Mouse (Mus musculus) ZHBTc4 (cell line): ENCODE measurements around the gene Trp53i13.

Experiments
- DNase-seq: peaks from one replicate; pipeline ENCODE4 v3.0.0-alpha.2; 2011; ENCODE audit warnings: low read depth, low spot score

Gene Trp53i13

DNA sequence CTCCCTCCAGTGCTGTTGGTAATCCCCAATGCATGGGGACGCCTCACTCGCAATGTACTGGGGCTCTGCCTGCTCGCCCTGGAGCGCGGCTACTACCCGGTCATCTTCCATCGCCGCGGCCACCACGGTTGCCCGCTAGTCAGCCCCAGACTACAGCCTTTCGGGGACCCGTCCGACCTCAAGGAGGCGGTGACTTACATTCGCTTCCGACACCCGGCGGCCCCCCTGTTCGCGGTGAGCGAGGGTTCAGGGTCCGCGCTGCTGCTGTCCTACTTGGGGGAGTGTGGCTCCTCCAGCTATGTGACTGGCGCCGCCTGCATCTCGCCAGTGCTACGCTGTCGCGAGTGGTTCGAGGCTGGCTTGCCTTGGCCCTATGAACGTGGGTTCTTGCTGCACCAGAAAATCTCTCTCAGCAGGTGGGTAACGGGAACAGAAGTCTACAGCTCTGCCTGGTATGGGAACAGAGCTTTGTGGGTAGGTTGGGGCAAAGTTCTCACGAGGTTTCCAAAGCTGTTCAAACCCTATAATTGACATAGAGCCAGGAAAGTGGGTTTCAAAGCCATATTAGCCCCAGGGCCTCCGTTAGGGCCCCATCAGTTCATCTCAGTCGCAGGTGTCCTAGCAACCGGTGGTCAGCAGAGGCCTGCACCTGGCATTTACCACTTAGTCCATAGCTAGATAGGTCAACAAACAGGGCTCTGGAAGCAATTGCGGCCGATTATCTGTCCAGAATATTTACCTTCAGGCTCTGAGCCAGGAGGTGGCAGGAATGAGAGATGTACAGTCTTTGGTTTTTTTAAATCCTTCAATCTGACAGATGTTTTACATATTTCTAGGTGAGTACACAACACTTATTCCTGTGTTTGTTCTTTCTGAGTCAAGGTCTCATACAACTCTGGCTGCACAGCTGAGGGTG, at the start of gene Trp53i13:
Gene Trp53i13 (minus strand): TSS at position 344 of the 916 bp plus-strand sequence.
- DNase-seq = peak; percentile 47

DNA sequence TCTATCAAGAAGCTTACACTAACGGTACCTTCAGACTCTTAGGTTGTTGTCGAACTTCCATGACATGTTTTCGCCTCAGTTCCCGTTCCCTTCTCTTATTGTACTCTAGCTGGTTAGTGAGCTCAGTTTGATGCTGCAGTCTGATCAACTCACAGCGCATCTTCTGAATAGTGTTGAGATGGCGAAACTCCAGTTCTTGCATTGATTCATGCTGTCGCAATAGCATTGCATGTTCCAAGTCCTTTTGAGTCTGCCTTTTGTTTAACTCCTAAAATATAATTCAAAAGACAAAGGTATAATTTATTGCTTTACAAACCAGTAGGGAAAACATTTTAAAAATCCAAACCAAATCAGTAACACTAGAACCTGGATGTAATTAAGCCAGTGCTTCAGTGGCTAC, 29.5 kb upstream of the Trp53i13 start:
- DNase-seq = no peak

DNA sequence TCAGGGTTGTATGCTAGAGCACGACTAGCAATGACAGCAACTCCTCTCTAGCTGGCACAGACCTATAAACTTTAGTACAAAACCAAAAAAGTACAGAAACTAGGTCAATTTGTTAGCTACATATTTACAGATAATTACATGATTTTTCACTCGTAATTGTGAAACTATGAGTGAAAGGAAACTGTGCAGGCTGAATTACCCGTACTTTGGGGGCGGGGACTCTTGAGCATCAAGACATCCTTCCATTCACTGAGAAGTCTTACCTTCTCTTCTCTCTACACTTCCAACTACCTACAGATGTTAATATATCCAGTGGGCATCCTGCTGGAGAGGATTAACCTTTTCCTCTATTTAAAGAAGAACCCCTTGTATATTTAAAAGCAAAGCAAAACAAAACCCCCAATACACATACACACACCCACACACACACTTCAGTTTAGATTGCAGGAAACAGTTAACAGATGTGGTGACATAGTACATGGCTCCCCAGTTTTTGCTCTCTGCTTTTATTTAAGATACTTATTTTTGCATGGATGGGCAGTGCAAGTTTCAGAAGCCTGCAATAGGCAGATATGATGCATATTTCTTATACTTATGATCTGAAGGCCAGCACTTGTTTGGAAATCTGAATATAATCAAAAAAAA, 16.5 kb upstream of the Trp53i13 start:
- DNase-seq = no peak

GRCm38 (mm10) chr11:77530862-77531261, 15.1 kb upstream of the Trp53i13 start:
- no peak for DNase-seq

GRCm38 (mm10) chr11:77529644-77530043, 13.9 kb upstream of the Trp53i13 start:
- DNase-seq = no peak

- peak; percentile 36 for DNase-seq
These were observed 12.6 kb upstream of the Trp53i13 start for GRCm38 (mm10) chr11:77528420-77528819.

DNA sequence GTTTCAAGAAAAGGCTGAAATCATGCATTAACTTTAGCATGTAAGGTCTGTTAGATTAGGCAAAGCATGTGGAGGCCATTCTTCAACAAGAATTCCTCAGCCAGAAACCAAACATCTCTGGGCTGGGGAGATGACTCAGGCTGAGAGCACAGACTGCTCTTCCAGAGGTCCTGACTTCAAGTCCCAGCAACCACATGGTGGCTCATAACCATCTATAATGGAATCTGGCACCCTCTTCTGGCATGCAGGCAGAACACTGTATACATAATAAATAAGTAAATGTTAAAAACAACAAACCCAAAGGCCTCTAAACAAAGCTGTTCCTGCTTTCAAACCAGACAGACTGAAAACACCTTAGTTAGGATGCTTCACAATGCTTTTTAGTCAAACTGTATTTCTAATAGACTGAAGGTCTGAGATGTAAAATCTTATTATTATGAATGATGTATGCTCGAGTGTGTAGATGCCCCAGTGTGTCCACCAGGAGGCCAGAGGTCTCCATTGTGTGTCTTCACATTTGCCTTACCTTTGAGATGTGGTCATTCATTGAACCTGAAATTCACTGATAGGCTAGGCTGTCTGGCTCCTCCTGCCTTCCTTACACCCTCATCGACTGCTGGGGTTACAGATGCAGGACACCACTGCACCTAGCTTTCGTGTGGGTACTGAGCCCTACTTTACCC, 10.2 kb upstream of the Trp53i13 start:
- no peak for DNase-seq

- DNase-seq = no peak
These were observed 5.1 kb upstream of the Trp53i13 start for GRCm38 (mm10) chr11:77520601-77521529.

- no peak for DNase-seq
These were observed 3.3 kb upstream of the Trp53i13 start, which contains the start of gene Gm10392 for GRCm38 (mm10) chr11:77519043-77519442. Gene Gm10392 (minus strand): TSS chr11:77519198.

DNA sequence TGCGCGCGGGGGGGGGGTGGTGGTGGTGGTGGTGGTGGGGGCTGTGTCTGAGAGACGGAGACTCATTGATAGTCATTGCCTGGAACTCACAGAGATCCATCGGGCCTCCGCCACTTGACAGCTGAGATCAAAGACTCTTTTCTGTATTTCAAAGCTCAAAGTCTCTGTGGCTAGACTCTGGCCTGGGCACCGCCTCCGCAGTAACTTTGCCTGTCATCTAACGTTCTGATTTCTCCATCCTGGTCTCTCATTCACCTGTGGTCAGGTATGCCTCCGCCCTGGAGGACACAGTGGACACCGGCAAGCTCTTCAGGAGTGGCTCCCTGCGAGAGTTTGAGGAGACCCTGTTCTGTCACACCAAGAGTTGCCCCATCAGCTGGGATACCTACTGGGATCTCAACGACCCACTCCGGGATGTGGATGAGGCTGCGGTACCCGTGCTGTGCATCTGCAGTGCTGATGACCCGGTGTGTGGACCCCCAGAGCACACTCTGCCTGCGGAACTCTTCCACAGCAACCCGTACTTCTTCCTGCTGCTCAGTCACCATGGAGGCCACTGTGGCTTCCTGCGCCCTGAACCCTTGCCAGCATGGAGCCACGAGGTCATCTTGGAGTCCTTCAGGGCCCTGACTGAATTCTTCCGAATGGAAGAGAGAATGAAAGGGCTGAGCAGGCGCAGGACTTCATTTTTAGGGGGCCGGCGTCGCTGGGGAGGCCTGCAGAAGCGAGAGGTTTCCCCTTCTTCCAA, 2.4 kb upstream of the Trp53i13 start:
- DNase-seq = no peak

DNA sequence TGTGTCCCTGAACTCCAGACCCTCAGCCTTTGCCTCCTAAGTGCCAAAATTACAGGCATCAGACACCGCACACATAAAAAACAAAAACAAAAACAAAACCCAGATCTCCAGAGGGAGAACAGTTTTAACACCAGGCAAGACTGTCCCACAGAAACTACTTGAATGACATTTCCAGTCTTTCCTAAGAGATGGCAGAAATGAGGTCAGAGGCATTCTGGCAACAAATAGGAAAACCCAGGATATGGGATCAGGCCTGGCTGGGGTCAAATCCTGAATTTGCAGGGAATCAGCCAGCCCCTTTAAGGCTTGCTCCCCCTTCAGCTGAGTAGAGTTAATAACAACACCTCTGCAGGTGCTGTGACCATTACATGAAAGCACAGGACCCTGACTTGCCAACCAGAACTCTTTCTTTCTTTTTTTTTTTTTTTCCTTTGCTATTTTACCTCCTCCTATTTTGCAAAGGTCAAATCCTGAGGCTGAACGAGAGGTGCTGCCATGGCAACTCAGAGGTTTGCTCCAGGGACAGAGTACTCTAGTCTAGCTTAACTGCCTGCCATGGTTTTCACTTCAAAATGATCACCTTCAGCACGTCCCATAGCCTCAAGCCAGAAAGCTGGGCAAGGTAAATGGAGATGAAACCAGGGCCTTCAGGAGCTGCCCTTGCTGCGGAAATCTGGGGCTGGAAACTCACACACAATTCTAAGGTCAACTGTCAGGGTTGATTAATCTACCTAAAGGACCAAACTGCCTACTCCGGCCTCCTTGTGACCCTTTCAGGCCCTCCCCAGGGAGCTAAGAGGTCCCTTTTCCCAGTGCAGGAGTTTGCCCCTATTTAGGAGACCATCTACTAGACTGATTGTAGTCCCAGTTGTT, 1.0 kb upstream of the Trp53i13 start:
- no peak for DNase-seq

DNA sequence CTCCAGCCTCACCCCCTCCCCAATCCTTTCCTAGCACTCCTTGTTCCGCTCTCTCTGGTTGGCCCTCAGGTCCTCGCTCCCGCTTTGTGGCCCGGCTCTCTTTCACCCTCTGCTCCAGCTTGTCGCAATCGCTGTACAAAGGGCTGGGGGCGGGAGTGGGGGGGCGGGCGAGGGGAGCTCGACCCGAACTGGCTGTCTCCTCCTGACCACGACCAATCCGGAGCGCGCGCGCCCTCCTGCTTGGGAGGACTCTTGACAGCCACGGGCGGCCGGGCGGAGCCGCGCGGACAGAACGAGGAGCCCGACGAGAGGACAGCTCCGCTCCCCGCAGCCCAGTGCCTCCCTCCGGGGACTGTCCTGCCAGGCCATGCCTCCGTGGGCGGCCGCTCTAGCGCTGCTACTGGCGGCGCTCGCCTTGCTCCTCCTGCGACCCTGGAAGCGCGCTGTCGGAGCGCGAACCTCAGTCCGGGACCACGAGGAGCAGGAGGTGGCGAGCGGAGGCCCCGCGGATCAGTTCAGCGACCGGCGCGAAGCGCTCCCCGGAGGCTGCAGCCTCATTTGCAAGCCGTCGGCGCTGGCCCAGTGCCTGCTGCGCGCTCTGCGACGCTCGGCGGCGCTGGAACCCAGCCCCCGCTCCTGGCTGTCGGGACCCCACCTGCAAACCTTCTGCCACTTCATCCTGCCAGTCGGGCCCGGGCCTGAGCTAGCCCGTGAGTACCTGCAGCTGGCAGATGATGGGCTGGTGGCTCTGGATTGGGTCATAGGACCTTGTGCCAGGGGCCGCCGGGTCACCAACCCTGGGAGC, 746 bp downstream of the Trp53i13 start, which contains the start of gene Abhd15:
Gene Abhd15 (plus strand): TSS at position 290 of the 805 bp plus-strand sequence.
- DNase-seq = peak; percentile 83

DNA sequence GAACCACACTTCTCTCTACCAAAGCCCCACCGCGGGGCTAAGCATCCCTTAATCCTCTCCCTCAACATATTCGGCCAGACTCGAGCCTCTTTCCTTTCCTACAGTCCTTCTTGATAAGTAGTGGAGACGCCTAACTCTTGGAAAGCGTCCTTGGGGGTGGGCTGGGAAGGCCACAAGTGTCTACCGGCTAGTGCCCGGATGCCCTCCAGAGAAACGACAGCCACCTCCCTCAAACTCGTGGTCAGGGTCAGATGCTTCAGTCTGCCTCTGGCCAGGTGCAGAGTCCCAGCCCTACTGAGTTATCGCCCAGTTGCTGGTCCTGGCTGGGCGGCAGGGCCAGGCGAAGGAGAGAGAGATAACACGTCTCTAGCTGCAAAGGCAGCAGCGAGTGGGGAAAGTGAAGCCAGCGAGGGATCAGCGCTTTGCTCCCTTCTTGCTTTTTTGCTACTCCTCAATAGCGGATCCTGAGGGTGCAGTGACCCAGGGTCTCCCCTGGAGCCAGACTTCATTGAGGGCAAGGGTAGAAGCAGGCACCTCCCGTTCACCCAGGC, 1.4 kb downstream of the Trp53i13 start:
- DNase-seq = no peak

GRCm38 (mm10) chr11:77513811-77514170, 2.0 kb downstream of the Trp53i13 start:
- DNase-seq = no peak

DNA sequence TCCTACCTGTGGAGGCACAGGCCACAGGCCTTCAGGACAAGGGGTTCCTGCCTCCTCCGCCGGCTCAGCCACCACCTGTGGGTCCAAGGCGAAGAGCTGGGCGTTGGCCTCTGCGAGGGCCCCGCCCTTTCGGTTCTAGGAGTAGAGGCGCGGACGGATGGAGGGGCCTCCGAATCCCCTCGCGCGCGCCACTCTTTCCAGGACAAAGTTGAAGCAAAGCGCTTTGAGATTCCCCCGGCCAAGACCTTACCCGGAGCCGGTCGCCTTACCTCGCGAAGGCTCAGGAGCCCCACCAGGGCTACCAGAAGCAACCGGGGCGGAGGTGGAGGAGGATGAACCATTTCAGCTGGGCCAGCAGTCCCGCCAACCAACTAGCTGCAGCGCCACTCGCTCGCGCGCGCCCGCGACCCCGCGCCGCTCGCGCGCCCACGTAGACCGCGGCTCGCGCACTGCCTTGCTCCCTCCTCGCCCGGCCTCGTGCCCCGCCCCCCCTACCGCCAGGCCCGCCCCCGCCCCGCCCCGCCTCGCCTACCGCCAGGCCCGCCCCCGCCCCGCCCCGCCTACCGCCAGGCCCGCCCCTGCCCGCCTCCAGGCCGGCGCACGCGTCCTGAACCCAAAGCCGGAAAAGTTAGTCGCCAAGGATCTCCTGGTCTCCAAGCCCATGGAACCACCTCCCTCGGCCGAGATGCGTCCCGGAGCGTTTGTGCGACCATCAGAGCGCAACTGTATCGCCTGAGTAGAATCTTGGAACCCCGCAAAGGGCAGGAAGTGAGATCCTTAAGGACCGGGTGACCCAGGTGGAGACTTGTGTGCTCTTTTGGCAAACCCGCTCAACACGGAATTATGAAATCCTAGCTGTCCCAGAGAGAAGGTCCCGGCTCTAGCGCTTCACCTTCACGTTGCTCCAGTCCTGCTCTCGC, 2.6 kb downstream of the Trp53i13 start:
- DNase-seq = peak; percentile 94

GRCm38 (mm10) chr11:77511336-77511735, 4.4 kb downstream of the Trp53i13 start:
- no peak for DNase-seq
